Mouse (Mus musculus) heart, embryonic 13.5 days (tissue): Measurements from ENCODE around the gene Hspb7. TPM values are rescaled to one million over a fixed set of nuclear protein-coding genes. Genes with fewer than 3 reads are reported as not detected.

Experiments
- polyA plus RNA-seq: library from polyadenylated mRNA; unstranded; fragments of >200 nt; fragmentation: Nextera tagmentation; extraction: Ambion mirVana; gene quantifications from 2 replicates; pipeline ENCODE4 v1.2.1, GENCODE M21; 2015

The Hspb7 gene
- polyA plus RNA-seq, 1 experiment from 2014 or later = 183 TPM

Other genes with a start within 250 kb of the Hspb7 start
- gene Rsg1, start 206.8 kb upstream of the Hspb7 start, polyA plus RNA-seq = 2.3 and 3.0 TPM in 2 replicates
- 2.2 and 3.1 TPM in 2 replicates for gene Arhgef19, start 181.3 kb upstream of the Hspb7 start, polyA plus RNA-seq
- gene Epha2, start 119.5 kb upstream of the Hspb7 start, polyA plus RNA-seq = 4.0 and 4.3 TPM in 2 replicates
- 1.2 TPM in 2 replicates for gene Fam131c, start 52.6 kb upstream of the Hspb7 start, polyA plus RNA-seq
- 0.10 TPM in 1 of 2 replicates, not detected in the other for gene Clcnka, start 22.1 kb upstream of the Hspb7 start, polyA plus RNA-seq
- 0.79 and 0.99 TPM in 2 replicates for gene Clcnkb, start 4.8 kb upstream of the Hspb7 start, polyA plus RNA-seq
- gene Srarp, start 15.3 kb downstream of the Hspb7 start, polyA plus RNA-seq = not detected in 2 replicates
- gene Zbtb17, start 23.9 kb downstream of the Hspb7 start, polyA plus RNA-seq = 23.3 and 23.4 TPM in 2 replicates
- gene Spen, start 117.8 kb downstream of the Hspb7 start, polyA plus RNA-seq = 5.1 and 6.6 TPM in 2 replicates
- gene Fblim1, start 185.3 kb downstream of the Hspb7 start, polyA plus RNA-seq = 55.3 and 55.9 TPM in 2 replicates
- 0.44 and 0.62 TPM in 2 replicates for gene Tmem82, start 197.9 kb downstream of the Hspb7 start, polyA plus RNA-seq
- 0.37 and 0.49 TPM in 2 replicates for gene Slc25a34, start 203.0 kb downstream of the Hspb7 start, polyA plus RNA-seq
- 4.9 and 5.1 TPM in 2 replicates for gene Plekhm2, start 244.1 kb downstream of the Hspb7 start, polyA plus RNA-seq